Mouse (Mus musculus) testis, adult 2 months (tissue): Measurements from ENCODE around the gene Crtam.

Source experiments
- CTCF ChIP-seq: fragments of 200-500 bp; IDR thresholded peaks from 2 replicates; pipeline ENCODE4 v1.5.1; 2012; ENCODE audit warnings: low read depth, mild to moderate bottlenecking, inconsistent platforms, low read length, moderate library complexity; ENCODE audit not compliant: control insufficient read depth, insufficient read depth, insufficient replicate concordance
- POLR2A ChIP-seq: fragments of 200-500 bp; IDR thresholded peaks from 2 replicates; pipeline ENCODE4 v1.6.1; 2012; ENCODE audit warnings: low read depth, mild to moderate bottlenecking, inconsistent platforms, low read length, moderate library complexity; ENCODE audit not compliant: control insufficient read depth

DNA sequence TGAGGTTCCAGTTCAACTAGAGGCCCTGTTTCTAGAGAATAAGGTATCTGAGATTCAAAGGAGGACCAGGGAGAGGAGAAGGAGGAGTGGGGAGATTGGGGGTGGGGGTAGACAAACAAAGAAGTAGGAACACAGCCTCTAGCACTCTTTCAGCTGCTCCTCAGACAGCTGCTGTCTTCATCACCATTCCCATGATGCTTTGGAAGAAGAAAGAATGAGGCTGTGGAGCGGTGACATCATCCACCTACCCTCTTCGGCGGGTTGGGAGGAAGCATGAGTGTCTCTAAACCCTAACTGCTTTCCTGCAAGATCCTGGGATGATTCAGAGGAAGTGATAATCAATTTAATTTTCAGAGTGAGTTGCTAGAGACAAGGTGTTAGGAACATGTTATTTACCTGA, 44.4 kb upstream of the Crtam start:
- TF ChIP-seq CTCF = no peak
- TF ChIP-seq POLR2A = no peak
